Mouse (Mus musculus): ENCODE measurements around the gene Hist1h4j. TPM values are rescaled to one million over a fixed set of nuclear protein-coding genes. Genes with fewer than 3 reads are reported as not detected.
"Not testable (repeated sequence)": the region's sequence is repeated elsewhere in the genome, so short reads cannot be mapped to it uniquely, and the experiment has no call there.

Gene Hist1h4j
- polyA plus RNA-seq, 1 experiment from 2014 or later, result 1.0 TPM

GRCm38 (mm10) chr13:21733466-21733865, 1.4 kb upstream of the Hist1h4j start:
- no peak overlapping the region for H3K4me2 ChIP-seq

GRCm38 (mm10) chr13:21734010-21734905, 606 bp upstream of the Hist1h4j start:
- H3K36me3 ChIP-seq, result no peaks in the 10 kb centered on the region
- H3K4me1 ChIP-seq, result peaks cover 12% of the 10 kb centered on the region
- peak; percentile 72; the same call in 1 of the 2 replicates for ATAC-seq (ENCODE audit: insufficient number of reproducible peaks, insufficient read depth, low FRiP score, low TSS enrichment, low read depth)
- peak overlapping the region; percentile 80 for H3K9ac ChIP-seq
- no peaks in the 10 kb centered on the region for H3K27me3 ChIP-seq
- peak overlapping the region; percentile 66 for H3K4me2 ChIP-seq
- peak overlapping the region; percentile 53 for H3K4me3 ChIP-seq
- H3K27ac ChIP-seq, result peak overlapping the region; percentile 99
- WGBS, result under 1% methylated on average over 21 of the region's 21 CpGs
- H3K9me3 ChIP-seq, result no peaks in the 10 kb centered on the region

More at GRCm38 (mm10) chr13:21733466-21733865, 1.4 kb upstream of the Hist1h4j start:
- H3K4me3 ChIP-seq, result no peak overlapping the region
- peaks cover 12% of the 10 kb centered on the region; the same call in 1 of the 2 replicates for H3K4me1 ChIP-seq
- peak overlapping the region; percentile 99 for H3K27ac ChIP-seq
- H3K27me3 ChIP-seq, result no peaks in the 10 kb centered on the region
- no peaks in the 10 kb centered on the region for H3K9me3 ChIP-seq
- ATAC-seq (ENCODE audit: insufficient number of reproducible peaks, insufficient read depth, low FRiP score, low TSS enrichment, low read depth), result no peak
- WGBS, result 65% methylated on average over 5 of the region's 5 CpGs
- H3K9ac ChIP-seq, result no peak overlapping the region
- H3K36me3 ChIP-seq, result no peaks in the 10 kb centered on the region

GRCm38 (mm10) chr13:21745006-21745405, 10.1 kb downstream of the Hist1h4j start:
- no peaks in the 10 kb centered on the region for H3K9me3 ChIP-seq
- H3K4me3 ChIP-seq, result no peak overlapping the region
- no peak for ATAC-seq (ENCODE audit: insufficient number of reproducible peaks, insufficient read depth, low FRiP score, low TSS enrichment, low read depth)
- no peaks in the 10 kb centered on the region for H3K27me3 ChIP-seq
- no peak overlapping the region for H3K27ac ChIP-seq
- no peak overlapping the region for H3K9ac ChIP-seq
- H3K36me3 ChIP-seq, result no peaks in the 10 kb centered on the region
- no peak overlapping the region for H3K4me2 ChIP-seq
- WGBS, result 87% methylated on average over 1 of the region's 1 CpGs
- H3K4me1 ChIP-seq, result peaks cover 8% of the 10 kb centered on the region; the same call in 1 of the 2 replicates

- Histone ChIP-seq H3K9ac (peak overlapping the region; percentile 79), H3K27me3 (no peaks in the 10 kb centered on the region), H3K27ac (peak overlapping the region; percentile 98), H3K4me2 (peak overlapping the region; percentile 84), H3K4me1 (peaks cover 18% of the 10 kb centered on the region), H3K9me3 (no peaks in the 10 kb centered on the region), H3K36me3 (no peaks in the 10 kb centered on the region), H3K4me3 (peak overlapping the region; percentile 58)
- no peak for ATAC-seq (ENCODE audit: insufficient number of reproducible peaks, insufficient read depth, low FRiP score, low TSS enrichment, low read depth)
- WGBS, result 5% methylated on average over 5 of the region's 5 CpGs
Observed at GRCm38 (mm10) chr13:21749387-21750158, 14.7 kb downstream of the Hist1h4j start.

- not testable (repeated sequence) for H3K36me3 ChIP-seq, H3K9me3 ChIP-seq, H3K27me3 ChIP-seq
- Histone ChIP-seq H3K4me3 (peak within 1 kb of the TSS; percentile 58), H3K27ac (peak within 1 kb of the TSS; percentile 98), H3K9ac (peak within 1 kb of the TSS; percentile 79), H3K4me2 (peak within 1 kb of the TSS; percentile 84), H3K4me1 (peaks cover 18% of the 10 kb centered on the region)
- WGBS, result under 1% methylated on average over 49 of the region's 56 CpGs
- ATAC-seq (ENCODE audit: insufficient number of reproducible peaks, insufficient read depth, low FRiP score, low TSS enrichment, low read depth), result peak; percentile 85
Observed at GRCm38 (mm10) chr13:21750159-21751017, 15.5 kb downstream of the Hist1h4j start, which contains the start of gene Hist1h4k. TSS of gene Hist1h4k (minus strand) at chr13:21750505.

- no peaks in the 10 kb centered on the region for H3K36me3 ChIP-seq
- no peak overlapping the region for H3K4me2 ChIP-seq
- H3K9me3 ChIP-seq, result no peaks in the 10 kb centered on the region
- no peak overlapping the region for H3K4me3 ChIP-seq
- no peak for ATAC-seq (ENCODE audit: insufficient number of reproducible peaks, insufficient read depth, low FRiP score, low TSS enrichment, low read depth)
- H3K9ac ChIP-seq, result no peak overlapping the region
- peak overlapping the region; percentile 95; the same call in 1 of the 2 replicates for H3K27ac ChIP-seq
- H3K4me1 ChIP-seq, result peaks cover 18% of the 10 kb centered on the region
- H3K27me3 ChIP-seq, result no peaks in the 10 kb centered on the region
Observed at GRCm38 (mm10) chr13:21751417-21751816, 16.6 kb downstream of the Hist1h4j start.

- Histone ChIP-seq H3K4me1 (peaks cover 18% of the 10 kb centered on the region), H3K27me3 (no peaks in the 10 kb centered on the region), H3K9me3 (no peaks in the 10 kb centered on the region), H3K27ac (peak overlapping the region; percentile 95), H3K9ac (peak overlapping the region; percentile 55; the same call in 1 of the 2 replicates), H3K4me3 (no peak overlapping the region), H3K4me2 (peak overlapping the region; percentile 77; the same call in 1 of the 2 replicates), H3K36me3 (no peaks in the 10 kb centered on the region)
- 77% methylated on average over 3 of the region's 3 CpGs for WGBS
- ATAC-seq (ENCODE audit: insufficient number of reproducible peaks, insufficient read depth, low FRiP score, low TSS enrichment, low read depth), result no peak
Observed at GRCm38 (mm10) chr13:21751827-21752226, 17.0 kb downstream of the Hist1h4j start.

- Histone ChIP-seq H3K27me3 (no peaks in the 10 kb centered on the region), H3K36me3 (no peaks in the 10 kb centered on the region), H3K4me3 (peak overlapping the region; percentile 14), H3K9me3 (no peaks in the 10 kb centered on the region), H3K4me1 (peaks cover 16% of the 10 kb centered on the region), H3K9ac (peak overlapping the region; percentile 55; the same call in 1 of the 2 replicates), H3K27ac (peak overlapping the region; percentile 95), H3K4me2 (peak overlapping the region; percentile 77)
- WGBS, result 34% methylated on average over 3 of the region's 3 CpGs
- no peak for ATAC-seq (ENCODE audit: insufficient number of reproducible peaks, insufficient read depth, low FRiP score, low TSS enrichment, low read depth)
Observed at GRCm38 (mm10) chr13:21752356-21752755, 17.5 kb downstream of the Hist1h4j start.

GRCm38 (mm10) chr13:21753051-21753523, 18.2 kb downstream of the Hist1h4j start:
- ATAC-seq (ENCODE audit: insufficient number of reproducible peaks, insufficient read depth, low FRiP score, low TSS enrichment, low read depth), result no peak
- peak overlapping the region; percentile 49 for H3K4me3 ChIP-seq
- 1% methylated on average over 10 of the region's 10 CpGs for WGBS
- peak overlapping the region; percentile 80 for H3K9ac ChIP-seq
- H3K27me3 ChIP-seq, result no peaks in the 10 kb centered on the region
- H3K36me3 ChIP-seq, result no peaks in the 10 kb centered on the region
- peak overlapping the region; percentile 77 for H3K4me2 ChIP-seq
- no peaks in the 10 kb centered on the region for H3K9me3 ChIP-seq
- H3K27ac ChIP-seq, result peak overlapping the region; percentile 95
- H3K4me1 ChIP-seq, result peaks cover 13% of the 10 kb centered on the region

- H3K36me3 ChIP-seq, H3K9me3 ChIP-seq, H3K27me3 ChIP-seq: not testable (repeated sequence)
- peak within 1 kb of the TSS; percentile 77 for H3K4me2 ChIP-seq
- peak within 1 kb of the TSS; percentile 95 for H3K27ac ChIP-seq
- ATAC-seq (ENCODE audit: insufficient number of reproducible peaks, insufficient read depth, low FRiP score, low TSS enrichment, low read depth), result peak; percentile 93
- peaks cover 13% of the 10 kb centered on the region for H3K4me1 ChIP-seq
- peak within 1 kb of the TSS; percentile 80 for H3K9ac ChIP-seq
- H3K4me3 ChIP-seq, result peak within 1 kb of the TSS; percentile 49
- WGBS, result under 1% methylated on average over 48 of the region's 50 CpGs
Observed at GRCm38 (mm10) chr13:21753524-21754285, 18.8 kb downstream of the Hist1h4j start, which contains the start of the genes Hist1h2ak and Hist1h2bn. TSS of gene Hist1h2ak (minus strand) at chr13:21753827. TSS of gene Hist1h2bn (plus strand) at chr13:21754123.

Measured in embryonic facial prominence, embryonic 13.5 days (tissue).